Mouse (Mus musculus) cerebellum, adult 11-12 months (tissue): ENCODE measurements around the gene Map3k12.

Experiments
- DNase-seq: peaks from one replicate; pipeline ENCODE4 v3.0.0; 2022

Gene Map3k12

GRCm38 (mm10) chr15:102458050-102458736, 58.7 kb downstream of the Map3k12 start:
- DNase-seq: no peak

DNA sequence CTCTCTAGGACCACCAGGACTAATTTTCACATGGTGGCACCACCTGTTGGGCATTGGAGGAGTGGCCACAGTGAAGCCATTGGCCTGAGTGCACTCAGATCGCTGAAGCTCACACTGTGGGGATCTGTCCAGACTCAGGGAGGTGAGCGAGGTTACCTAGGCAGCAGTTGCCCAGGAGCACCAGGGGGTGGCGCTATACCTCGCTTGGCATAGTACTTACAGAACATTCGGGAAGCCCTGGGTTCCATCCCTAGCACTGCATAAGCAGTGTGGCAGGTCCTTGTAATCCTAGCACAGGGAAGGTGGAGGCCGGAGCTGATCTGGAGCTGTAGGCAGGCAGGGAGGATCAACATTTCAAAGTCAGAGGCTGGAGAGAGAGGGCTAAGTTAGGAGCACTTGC, 60.9 kb downstream of the Map3k12 start:
- peak; percentile 41 for DNase-seq

- DNase-seq: no peak
Measured at GRCm38 (mm10) chr15:102451666-102452430, 65.0 kb downstream of the Map3k12 start.

- no peak for DNase-seq
Measured at GRCm38 (mm10) chr15:102450928-102451327, 65.9 kb downstream of the Map3k12 start.

DNA sequence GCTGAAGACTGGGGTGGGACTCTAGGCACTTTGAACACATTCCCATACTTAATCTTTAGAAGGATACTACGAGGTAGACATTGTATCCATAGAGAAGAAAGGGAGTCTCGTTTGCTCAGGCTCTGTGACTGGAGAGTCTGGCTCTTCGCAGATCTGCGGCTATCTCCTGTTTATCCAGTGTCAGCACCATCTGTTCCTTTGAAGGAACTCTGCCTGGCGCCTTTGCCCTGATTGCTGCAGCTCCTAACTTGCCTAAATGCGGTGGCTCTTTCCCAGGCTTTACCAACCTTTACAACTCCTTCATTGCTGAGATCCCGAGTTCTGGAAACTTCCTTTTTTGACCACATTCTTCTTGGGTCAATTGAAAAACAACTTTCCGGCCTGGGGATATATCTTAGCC, 67.5 kb downstream of the Map3k12 start:
- DNase-seq: no peak
